Mouse (Mus musculus) lung, postnatal 4 days (tissue): ENCODE measurements around the gene Dtnb.
A peak's percentile ranks its signal among the peaks of the same experiment; 100 is the strongest.

ENCODE experiments used
- DNase-seq, 2 experiments: peaks; one replicate each; pipeline ENCODE4 v3.0.0; 2021

Dtnb gene

GRCm38 (mm10) chr12:3737009-3737408 is 164.8 kb downstream of the Dtnb start:
- DNase-seq = no peak

GRCm38 (mm10) chr12:3738741-3739529 is 166.8 kb downstream of the Dtnb start:
- DNase-seq = no peak

GRCm38 (mm10) chr12:3739749-3740704 is 167.8 kb downstream of the Dtnb start:
- DNase-seq = peak in 1 of 2 experiments; percentile 10

- DNase-seq = no peak
Observed at GRCm38 (mm10) chr12:3740705-3741081, 168.5 kb downstream of the Dtnb start.

GRCm38 (mm10) chr12:3745432-3746105 is 173.4 kb downstream of the Dtnb start:
- DNase-seq = peak; percentile 69 to 79

- no peak for DNase-seq
Observed at GRCm38 (mm10) chr12:3746369-3746768, 174.2 kb downstream of the Dtnb start.

- no peak for DNase-seq
Observed at GRCm38 (mm10) chr12:3747583-3747982, 175.4 kb downstream of the Dtnb start.

- no peak for DNase-seq
Observed at GRCm38 (mm10) chr12:3755522-3755921, 183.3 kb downstream of the Dtnb start.

GRCm38 (mm10) chr12:3756216-3756615 is 184.0 kb downstream of the Dtnb start:
- no peak for DNase-seq

GRCm38 (mm10) chr12:3758127-3758526 is 185.9 kb downstream of the Dtnb start:
- no peak for DNase-seq

- DNase-seq = peak; percentile 74 to 77
Observed at GRCm38 (mm10) chr12:3759419-3759818, 187.2 kb downstream of the Dtnb start.

- no peak for DNase-seq
Observed at GRCm38 (mm10) chr12:3760876-3761590, 188.9 kb downstream of the Dtnb start.

GRCm38 (mm10) chr12:3761591-3762295 is 189.6 kb downstream of the Dtnb start:
- DNase-seq = no peak

GRCm38 (mm10) chr12:3764191-3764804 is 192.1 kb downstream of the Dtnb start:
- DNase-seq = no peak

GRCm38 (mm10) chr12:3767360-3767759 is 195.2 kb downstream of the Dtnb start:
- no peak for DNase-seq

- no peak for DNase-seq
Observed at GRCm38 (mm10) chr12:3768391-3768790, 196.2 kb downstream of the Dtnb start.

GRCm38 (mm10) chr12:3770546-3770945 is 198.4 kb downstream of the Dtnb start:
- DNase-seq = no peak

GRCm38 (mm10) chr12:3771080-3771479 is 198.9 kb downstream of the Dtnb start:
- DNase-seq = no peak

GRCm38 (mm10) chr12:3773643-3774042 is 201.5 kb downstream of the Dtnb start:
- no peak for DNase-seq

- DNase-seq = no peak
Observed at GRCm38 (mm10) chr12:3776015-3776414, 203.8 kb downstream of the Dtnb start.

- DNase-seq = no peak
Observed at GRCm38 (mm10) chr12:3777682-3778081, 205.5 kb downstream of the Dtnb start.
